Mouse (Mus musculus) retina, adult 2 months (tissue): Measurements from ENCODE around the gene Phf1.

Experiments used
- DNase-seq: peaks from one replicate; pipeline ENCODE4 v3.0.0-alpha.2; 2012; ENCODE audit warnings: low read depth, low spot score

Phf1 gene

DNA sequence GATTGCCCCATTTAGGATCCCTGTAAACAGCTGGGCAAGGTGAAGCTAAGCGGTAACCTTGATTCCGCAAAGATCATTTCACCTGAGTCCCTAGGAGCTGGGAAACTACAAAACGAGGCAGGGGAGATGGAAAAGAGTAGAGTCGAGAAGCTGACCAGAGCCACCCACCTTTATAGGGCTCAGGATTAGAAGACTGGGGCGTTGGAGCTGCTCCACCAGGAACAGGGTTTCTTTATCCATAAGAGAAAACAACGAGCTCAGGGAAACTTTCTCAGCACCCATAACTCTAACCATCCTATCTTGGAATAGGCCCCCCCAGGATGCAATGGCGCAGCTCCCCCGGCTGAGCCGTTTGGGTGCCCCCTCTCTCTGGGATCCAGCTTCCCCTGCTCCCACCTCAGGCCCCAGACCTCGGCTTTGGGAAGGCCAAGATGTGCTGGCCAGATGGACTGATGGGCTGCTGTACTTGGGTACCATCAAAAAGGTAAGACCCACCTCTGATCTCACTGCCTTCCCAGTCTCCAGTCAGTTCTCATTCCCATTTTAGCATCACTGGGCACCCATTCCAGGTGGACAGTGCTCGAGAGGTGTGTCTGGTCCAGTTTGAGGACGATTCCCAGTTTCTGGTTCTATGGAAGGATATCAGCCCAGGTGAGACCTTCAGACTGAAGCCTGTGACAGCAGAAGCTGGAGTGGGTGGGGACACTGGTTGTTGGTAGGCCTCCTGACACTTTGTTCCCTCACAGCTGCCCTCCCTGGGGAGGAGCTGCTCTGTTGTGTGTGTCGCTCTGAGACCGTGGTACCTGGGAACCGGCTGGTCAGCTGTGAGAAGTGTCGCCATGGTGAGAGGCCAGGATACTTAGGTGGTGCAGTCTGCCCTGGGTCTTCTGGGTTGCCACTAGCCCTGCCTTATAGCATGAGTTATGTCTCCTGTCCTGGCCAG lies 1.3 kb downstream of the Phf1 start:
- no peak for DNase-seq

DNA sequence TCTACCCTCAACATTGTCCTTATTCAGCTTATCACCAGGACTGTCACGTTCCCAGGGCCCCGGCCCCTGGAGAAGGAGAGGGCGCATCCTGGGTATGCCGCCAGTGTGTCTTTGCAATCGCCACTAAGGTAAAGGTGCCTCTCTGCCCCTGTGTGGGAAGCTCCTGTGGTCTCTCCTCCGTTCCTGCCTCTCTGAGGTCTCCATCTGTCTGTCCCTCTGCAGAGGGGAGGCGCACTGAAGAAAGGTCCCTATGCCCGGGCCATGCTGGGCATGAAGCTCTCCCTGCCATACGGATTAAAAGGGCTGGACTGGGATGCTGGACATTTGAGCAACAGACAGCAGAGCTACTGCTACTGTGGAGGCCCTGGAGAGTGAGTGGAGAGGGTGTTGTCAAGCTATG lies 2.2 kb downstream of the Phf1 start:
- no peak for DNase-seq

DNA sequence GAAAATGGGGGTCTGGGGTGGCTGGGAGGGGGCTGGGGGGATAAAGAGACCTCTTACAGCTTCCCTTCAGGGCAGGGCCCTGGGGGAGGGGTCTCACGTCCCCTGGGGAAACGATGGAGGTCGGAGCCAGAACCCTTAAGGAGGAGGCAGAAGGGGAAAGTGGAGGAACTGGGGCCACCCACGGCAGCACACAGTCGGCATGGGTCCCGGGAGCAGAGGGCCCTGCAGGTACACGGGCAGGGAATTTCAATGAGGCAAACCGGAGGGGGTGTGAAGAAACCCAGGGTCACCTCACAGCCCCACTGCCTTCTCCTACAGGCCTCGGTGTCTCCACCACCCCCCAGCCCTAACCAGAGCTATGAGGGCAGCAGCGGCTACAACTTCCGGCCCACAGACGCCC lies 3.6 kb downstream of the Phf1 start:
- no peak for DNase-seq

- no peak for DNase-seq
Measured at GRCm38 (mm10) chr17:26936921-26937695, 4.3 kb downstream of the Phf1 start.

DNA sequence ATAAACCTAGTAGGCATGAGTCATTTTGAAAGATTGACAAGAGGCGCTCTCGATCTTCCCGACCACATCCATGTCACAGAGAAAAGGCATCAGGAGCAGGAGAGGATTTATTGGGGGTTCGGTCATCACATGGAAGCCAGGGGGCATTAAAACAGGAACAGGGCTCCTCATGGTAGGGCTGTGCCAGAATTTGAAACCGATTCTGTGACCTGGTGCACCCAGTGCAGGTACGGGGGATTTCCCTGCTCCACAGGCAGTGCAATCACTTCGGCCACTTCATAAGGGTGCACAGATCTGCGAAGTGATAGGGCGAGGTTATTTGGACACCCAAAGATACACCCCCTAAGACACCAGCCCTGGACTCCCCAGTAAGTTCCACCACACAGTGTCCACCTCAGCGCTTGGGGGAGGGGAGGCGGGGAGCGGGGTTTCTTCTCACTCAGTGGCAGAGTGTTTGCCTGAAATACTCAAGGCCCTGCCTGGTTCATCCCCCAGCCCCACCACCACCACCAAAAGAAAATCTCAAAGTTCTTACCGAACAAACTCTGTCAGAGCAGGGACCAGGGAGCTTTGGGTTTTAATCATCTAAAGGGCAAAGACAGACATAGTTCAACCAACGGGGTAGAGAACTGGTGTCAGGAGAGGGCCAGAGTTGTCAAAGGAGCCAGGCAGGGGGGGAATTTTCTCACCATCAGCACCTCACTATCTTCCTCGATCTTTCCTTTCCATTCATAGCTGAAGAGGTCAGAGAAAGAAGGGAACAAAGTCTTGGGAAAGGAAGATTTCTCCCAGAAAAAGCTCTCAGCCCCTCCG lies 5.2 kb downstream of the Phf1 start:
- no peak for DNase-seq

- no peak for DNase-seq
Measured at GRCm38 (mm10) chr17:26938731-26939130, 5.9 kb downstream of the Phf1 start.

GRCm38 (mm10) chr17:26939178-26939972 lies 6.5 kb downstream of the Phf1 start, which contains the start of gene Cuta:
Gene Cuta, minus strand, starts transcription at chr17:26939569.
- DNase-seq: peak; percentile 98

DNA sequence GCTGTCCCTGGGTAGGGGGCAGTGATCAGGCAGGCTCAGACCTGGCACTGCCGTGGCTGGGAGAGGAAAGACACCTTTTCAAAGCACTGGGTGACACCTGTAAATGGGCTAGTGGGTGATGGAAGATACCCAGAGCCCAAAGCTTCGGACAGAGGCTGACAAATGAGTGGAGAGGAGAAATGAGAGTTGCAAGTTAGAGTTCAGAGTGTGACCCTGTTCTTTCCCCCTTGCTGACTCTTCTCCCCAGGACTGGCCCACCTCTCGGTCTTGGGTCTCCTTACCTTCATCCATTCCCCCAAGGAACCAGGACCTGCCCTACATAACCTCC lies 7.1 kb downstream of the Phf1 start:
- DNase-seq: no peak

GRCm38 (mm10) chr17:26941031-26941789 lies 8.4 kb downstream of the Phf1 start, which contains the start of gene Syngap1:
Gene Syngap1, plus strand, starts transcription at chr17:26941253.
- DNase-seq: no peak

- no peak for DNase-seq
Measured at GRCm38 (mm10) chr17:26941841-26942570, 9.2 kb downstream of the Phf1 start.

DNA sequence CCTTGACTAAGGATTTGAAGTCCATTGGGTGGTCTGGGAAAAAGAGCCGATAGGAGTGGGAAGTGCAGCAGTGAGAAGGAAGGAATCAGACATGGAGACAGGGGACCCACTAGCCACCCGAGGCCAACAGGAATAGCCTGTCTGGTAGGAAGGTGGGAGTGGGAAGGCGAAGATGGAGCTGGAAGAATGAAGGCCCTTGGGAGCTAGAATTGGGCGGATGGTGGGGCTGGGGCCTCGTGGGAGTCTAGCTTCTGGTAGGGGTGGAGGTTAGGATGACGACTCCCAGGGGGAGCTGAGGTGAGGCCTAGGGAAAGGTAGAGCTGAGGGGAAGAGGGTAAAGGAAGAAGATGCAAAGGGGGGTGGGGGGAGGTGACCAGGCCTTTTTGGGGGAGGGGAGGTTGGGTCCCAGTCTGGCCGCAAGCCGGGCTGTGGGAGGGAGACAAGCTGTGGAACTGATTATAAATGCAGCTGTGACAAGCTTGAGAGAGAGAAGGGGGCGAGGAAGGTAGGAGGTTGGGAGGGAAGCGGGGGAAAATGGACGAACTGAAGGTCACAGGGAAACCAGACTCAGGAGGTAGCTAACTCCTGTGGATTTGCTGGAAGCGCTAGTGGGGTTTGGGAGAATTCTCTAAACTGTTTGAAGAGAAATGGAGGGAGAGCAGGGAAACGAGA lies 13.1 kb downstream of the Phf1 start:
- no peak for DNase-seq

DNA sequence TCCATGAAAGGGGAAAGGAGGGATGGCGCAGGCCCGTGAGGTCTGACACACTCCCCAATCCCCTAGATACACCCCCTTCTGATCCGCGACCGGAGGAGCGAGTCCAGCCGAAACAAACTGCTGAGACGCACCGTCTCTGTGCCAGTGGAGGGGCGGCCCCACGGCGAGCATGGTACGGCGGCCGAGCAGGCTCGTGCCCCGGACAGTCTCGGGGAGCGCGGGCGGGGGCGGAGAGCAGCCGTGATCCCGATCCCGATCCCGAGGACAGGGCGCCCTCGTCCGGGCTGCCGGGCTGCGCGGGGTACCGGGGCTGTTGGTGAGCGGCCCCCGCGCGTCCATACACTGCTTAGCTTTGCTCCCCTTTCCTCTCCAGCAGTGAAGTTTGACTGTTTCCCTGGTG lies 13.7 kb downstream of the Phf1 start:
- DNase-seq: no peak

DNA sequence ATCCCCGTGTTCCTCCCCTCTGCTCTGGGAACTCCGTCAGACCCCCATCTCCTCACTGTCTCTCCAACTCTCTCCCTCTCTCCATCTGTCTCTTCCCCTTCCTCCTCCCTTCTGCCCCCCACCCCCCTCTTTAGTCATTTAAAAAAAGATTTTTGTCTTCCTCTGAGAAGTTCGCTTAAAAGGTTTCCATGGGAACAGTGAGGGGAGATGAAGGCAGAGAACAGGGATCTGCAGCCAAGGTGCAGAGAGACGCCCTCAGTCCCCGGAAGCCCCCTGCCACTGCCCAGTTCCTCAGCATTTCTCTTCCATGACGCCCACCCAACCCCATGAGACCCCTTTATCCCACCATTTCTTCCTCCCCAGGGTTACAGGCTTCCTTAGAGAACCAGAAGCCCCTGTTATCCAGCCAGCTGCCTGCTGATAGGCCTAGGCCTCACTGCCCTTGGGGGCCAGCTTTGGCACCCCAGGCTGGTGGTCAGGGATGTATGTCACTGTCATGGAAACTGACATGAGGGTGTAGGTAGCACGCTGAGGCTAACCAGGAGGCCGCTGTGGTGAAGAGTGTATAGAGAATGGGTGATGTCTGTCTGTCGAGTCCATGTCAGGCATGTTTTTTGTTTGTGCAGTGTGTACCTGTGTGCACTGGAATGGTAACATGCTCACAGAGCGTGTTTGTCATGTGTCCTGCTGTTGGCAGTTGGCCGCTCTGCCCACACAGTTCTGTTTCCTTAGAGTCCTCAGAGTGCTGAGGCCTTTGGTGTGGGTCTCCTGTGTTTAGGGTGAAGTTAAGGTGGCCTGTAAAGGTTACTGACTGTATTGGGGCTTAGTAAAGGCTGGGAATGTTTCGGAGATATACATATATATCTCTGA lies 14.6 kb downstream of the Phf1 start:
- no peak for DNase-seq

- DNase-seq: no peak
Measured at GRCm38 (mm10) chr17:26948316-26949050, 15.6 kb downstream of the Phf1 start.

GRCm38 (mm10) chr17:26949051-26949577 lies 16.3 kb downstream of the Phf1 start:
- no peak for DNase-seq

GRCm38 (mm10) chr17:26949866-26950265 lies 17.0 kb downstream of the Phf1 start:
- no peak for DNase-seq
